Mouse (Mus musculus) cerebellum, adult 18-20 months (tissue): ENCODE data around the gene Ilf3.
"Not testable (repeated sequence)": the region's sequence is repeated elsewhere in the genome, so short reads cannot be mapped to it uniquely, and the experiment has no call there.

Experiments used
- DNase-seq, 2 experiments: peaks; one replicate each; pipeline ENCODE4 v3.0.0; 2021

The Ilf3 gene

GRCm38 (mm10) chr9:21367357-21368111 lies at the start of gene Ilf3:
Ilf3 (plus strand) TSS chr9:21367871.
- peak; percentile 99 to 100 for DNase-seq

- DNase-seq = no peak
Observed at GRCm38 (mm10) chr9:21318792-21319191, 48.9 kb upstream of the Ilf3 start.

GRCm38 (mm10) chr9:21319503-21319902 lies 48.2 kb upstream of the Ilf3 start:
- no peak for DNase-seq

GRCm38 (mm10) chr9:21320280-21320618 lies 47.4 kb upstream of the Ilf3 start:
- DNase-seq = no peak

DNA sequence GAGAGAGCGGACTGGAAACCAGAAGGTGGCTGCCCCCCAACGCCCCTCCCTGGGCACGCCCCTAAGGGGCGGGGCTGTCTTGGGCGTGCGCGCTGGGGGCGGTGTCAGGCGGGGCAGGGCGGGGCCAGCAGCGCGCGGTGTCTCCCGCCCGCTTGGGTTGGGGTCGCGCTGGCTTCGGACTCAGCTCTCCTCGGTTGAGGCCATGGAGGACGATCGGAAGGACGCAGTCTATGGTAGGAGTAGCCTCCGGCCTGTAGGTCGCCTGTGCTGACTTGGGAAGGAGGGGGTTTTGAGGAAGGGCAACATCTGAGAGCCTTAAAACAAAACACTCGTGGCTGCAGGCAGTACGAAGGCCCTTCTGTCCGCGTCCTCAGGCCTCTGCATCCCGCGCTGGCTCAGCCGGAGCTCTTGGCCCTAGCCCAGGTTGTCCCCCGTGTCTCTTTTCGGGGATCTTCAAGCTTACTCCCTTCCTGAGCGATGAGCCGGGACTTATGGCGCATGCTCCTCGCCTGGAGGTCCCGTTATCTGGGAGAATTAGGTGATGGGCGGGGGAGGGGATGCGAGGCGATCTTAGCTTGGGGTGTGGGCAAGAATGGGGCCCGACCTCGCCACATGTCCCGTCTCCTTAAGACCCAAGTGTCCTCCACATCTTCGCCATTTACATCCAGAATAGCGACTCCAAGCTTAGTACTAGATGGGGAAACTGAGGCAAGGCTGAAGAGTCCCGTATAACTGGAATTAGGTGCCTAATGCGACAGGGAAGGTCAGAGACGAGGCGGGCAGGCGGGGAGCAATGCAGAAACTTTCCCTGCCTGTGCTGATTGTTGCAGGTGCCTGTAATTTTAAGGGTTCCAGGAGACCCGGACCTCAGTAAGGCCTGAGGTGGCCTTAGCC lies 46.8 kb upstream of the Ilf3 start, which contains the start of gene Slc44a2:
Gene Slc44a2 (plus strand): TSS at position 80 of the 894 bp plus-strand sequence.
- DNase-seq = peak; percentile 87 to 91

DNA sequence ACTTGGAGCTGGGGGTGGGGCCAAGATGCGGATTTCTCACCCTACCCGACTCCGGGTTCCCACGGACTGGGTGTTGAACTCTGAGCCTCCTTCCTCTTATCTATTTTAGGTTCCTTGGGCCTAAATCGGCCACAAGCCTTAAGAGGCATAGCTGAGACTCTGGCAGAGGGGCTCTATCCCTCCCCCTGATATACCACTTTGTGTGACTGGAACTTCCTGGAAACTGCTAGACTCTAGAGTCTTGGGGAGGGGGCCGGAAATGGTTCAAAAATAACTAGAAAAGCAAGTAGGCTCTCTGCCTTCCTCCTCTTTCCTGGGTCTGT lies 46.2 kb upstream of the Ilf3 start:
- DNase-seq = no peak

GRCm38 (mm10) chr9:21322211-21322916 lies 45.3 kb upstream of the Ilf3 start:
- peak; percentile 25 to 29 for DNase-seq

GRCm38 (mm10) chr9:21322917-21323297 lies 44.8 kb upstream of the Ilf3 start:
- DNase-seq = not testable (repeated sequence)

DNA sequence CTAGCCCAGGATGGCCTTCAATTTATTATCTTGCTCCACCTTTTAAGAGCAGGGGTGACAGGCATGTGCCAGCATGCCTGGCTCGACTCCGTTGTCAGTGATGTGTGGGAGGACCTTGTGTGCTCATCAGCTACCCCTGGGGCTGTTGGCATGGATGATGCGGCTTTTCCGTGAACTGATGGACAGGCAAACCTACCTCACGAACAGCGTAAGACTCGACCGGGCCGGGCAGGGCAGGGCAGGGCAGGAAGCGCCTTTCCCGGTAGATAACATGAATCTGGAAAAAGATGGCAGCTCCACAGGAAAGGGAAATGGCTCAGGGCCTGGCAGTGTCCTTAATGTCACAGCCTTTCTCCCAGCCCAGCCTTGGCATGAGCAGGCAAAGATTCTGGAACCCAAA lies 43.4 kb upstream of the Ilf3 start:
- DNase-seq = peak; percentile 23 to 28

GRCm38 (mm10) chr9:21327569-21327968 lies 40.1 kb upstream of the Ilf3 start:
- no peak for DNase-seq

DNA sequence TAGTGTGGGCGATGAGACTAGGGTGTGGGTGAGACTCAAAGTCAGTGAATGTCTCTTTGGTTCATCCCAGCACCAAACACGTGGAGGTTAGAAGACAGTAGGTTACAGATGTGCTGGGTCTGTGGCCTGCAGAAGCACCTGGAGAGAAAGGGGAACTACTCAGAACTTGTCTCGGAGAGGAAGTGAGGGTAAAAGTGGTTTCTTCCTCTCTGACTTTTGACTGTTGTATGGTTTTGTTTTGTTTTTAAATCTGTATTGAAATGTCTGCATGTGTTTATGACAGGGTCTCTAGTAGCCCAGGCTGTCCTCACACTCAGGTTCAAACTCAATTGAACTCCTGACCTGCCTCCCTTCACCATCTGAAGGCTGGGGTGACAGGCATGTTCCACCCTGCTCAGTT lies 39.6 kb upstream of the Ilf3 start:
- DNase-seq = no peak

GRCm38 (mm10) chr9:21329041-21329440 lies 38.6 kb upstream of the Ilf3 start:
- DNase-seq = no peak

DNA sequence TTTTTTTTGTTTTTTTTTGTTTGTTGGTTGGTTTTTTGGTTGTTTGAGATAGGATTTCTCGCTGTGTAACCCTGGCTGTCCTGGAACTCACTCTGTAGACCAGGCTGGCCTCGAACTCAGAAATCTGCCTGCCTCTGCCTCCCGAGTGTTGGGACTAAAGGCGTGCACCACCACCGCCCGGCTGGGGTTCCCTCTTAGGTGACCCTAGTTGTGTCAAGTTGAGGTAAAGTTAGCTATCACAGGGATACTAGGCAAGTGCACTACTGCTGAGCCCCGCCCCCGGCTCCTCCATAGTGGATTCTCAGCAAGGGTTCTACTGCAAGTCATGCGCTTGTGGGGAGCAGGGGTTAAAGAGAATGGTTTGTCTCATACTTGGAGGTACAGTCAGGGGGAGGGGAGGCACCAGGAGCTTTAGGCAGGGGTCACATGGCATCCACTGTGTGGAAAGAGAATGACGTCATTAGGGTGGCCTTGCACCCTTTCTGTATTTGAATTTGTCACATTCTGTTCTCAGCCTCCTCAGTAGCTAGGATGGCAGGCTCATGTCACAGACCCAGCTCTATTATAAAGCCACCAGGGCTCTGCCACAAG lies 37.9 kb upstream of the Ilf3 start:
- DNase-seq = no peak

DNA sequence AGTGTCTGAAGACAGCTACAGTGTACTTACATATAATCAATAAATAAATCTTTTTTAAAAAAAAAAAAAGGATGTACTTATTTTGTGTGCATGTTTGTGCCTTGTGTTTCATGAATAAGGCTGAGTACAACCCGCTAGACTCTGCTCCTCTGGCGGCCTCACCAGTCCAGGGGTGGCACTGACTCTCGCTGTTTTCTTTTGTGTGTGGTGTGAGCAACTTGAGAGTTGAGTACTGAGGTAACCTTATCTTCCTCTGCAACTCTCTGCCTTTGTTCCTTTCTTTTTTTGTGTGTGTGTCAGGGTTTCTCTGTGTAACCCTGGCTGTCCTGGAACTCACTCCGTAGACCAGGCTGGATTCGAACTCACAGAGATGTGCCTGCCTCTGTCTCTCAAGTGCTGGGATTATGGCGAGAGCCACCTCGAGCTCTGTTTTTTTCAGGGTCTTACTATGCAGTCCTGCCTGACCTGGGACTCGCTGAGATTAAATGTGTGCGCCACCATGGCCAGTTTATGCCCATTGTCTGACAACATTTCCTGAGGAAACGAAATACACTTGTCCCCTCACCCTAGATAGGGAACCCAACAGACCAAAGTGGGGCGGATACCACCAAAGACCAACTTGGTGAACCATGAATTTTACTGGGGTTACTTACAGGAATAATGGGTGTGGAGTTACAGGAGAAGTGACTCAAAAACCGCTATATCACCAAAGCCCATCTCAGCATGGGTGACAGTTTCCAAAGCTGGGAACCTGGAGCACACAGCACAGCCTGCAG lies 36.1 kb upstream of the Ilf3 start:
- no peak for DNase-seq

GRCm38 (mm10) chr9:21332161-21333061 lies 35.3 kb upstream of the Ilf3 start:
- no peak for DNase-seq

DNA sequence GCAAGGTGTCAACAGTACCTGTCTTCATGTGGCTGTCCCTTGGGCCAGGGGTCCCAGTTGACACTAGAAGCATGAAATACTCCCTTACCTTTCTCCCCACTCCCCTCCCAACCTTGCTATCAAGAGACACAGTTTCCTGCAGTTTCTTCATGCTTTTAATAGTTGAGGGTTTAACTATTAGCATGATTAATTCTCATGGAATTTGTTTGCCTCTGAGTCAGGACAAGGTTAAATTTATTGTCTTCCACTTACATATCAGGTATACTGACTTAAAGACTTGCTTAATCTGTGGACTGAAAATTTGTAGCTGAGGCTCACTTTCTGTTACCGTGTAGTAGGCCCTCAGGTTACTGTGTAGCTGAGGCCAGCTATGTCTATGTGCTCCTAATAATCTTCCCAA lies 34.1 kb upstream of the Ilf3 start:
- DNase-seq = no peak

DNA sequence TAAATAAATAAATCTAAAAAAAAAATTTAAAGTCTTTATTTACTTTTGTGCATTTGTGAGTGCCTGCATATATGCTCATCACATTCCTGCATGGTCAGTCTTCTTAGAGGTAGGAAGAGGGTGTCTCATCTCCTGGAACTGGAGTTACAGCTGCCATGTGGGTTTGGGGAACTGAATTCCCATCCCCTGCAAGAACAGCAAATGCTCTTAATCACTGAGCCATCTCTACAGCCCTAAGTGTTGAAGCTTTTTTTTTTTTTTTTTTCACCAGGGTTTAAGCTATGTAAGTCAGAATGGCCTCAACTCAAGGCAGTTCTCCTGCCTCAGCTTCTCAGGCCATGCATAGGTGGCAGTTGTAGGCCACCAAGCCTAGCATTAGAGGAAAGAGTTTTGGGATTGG lies 32.9 kb upstream of the Ilf3 start:
- DNase-seq = no peak

GRCm38 (mm10) chr9:21335391-21335790 lies 32.3 kb upstream of the Ilf3 start:
- DNase-seq = no peak

- no peak for DNase-seq
Observed at GRCm38 (mm10) chr9:21336491-21336890, 31.2 kb upstream of the Ilf3 start.

DNA sequence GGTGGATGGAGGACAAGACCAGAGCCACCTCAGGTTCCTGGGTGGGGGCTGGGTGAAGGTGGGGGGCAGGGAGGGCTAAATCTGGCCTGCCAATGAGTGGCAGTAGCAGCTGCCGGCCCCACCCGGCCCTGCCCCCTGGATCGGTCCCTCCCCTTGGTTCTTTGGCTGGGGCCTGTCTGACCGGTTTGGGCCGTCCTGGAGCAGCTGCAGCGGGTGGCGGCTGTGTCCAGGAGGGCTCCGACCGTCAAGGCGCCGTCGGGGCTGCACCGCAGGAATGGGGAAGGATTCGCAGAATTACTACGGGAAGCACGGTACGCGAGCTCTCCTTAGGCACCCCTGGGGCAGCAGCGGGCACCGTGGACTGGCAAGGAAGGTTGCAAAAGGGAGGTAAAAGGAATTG lies 30.0 kb upstream of the Ilf3 start:
- DNase-seq = no peak

DNA sequence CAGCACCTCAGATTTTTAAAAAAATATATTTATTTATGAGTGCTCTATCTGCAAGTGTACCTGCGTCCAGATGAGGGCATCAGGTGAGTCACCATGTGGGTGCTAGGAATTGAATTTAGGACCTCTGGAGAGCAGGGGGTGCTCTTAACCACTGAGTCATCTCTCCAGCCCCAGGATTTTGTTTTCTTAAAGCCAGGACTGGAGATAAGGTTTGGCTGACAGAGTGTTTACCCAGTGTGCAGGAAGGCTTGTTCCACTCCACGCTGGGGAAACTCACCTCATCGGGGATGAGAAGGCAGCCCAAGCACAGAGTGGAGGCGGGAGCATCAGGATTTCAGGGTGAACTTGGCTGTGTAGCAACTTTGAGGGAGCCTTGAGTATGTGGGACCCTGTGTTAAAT lies 27.3 kb upstream of the Ilf3 start:
- no peak for DNase-seq
